Mouse (Mus musculus) forebrain, embryonic 10.5 days (tissue): ENCODE results near the gene Tmem110. TPM values are rescaled to one million over a fixed set of nuclear protein-coding genes. Genes with fewer than 3 reads are reported as not detected.

Experiments used
- DNase-seq: peaks from one replicate; pipeline ENCODE4 v3.0.0-alpha.2; 2017; ENCODE audit warnings: low spot score; ENCODE audit errors: extremely low spot score
- H3K27ac ChIP-seq: fragments of 300-500 bp; sonication (generic); 2 replicates; pipeline ENCODE4 v1.5.1; 2016; ENCODE audit warnings: mild to moderate bottlenecking
- H3K27me3 ChIP-seq: fragments of 300-500 bp; sonication (generic); 2 replicates; pipeline ENCODE4 v1.6.1; 2016; ENCODE audit warnings: mild to moderate bottlenecking; ENCODE audit not compliant: poor library complexity, severe bottlenecking
- H3K36me3 ChIP-seq: fragments of 300-500 bp; sonication (generic); replicated peaks from 2 replicates; pipeline ENCODE4 v1.6.1; 2016; ENCODE audit warnings: mild to moderate bottlenecking, moderate library complexity
- H3K4me1 ChIP-seq: fragments of 300-500 bp; sonication (generic); 2 replicates; pipeline ENCODE4 v1.6.1; 2016
- H3K4me3 ChIP-seq: fragments of 300-500 bp; sonication (generic); 2 replicates; pipeline ENCODE4 v1.5.1; 2016; ENCODE audit warnings: mild to moderate bottlenecking, moderate library complexity
- H3K9me3 ChIP-seq: fragments of 300-500 bp; sonication (generic); 2 replicates; pipeline ENCODE4 v1.6.1; 2016; ENCODE audit warnings: mild to moderate bottlenecking, moderate library complexity
- WGBS: fragments of 180-500 bp; shearing (Covaris S2); methylation state at CpG from one replicate; pipeline ENCODE4 v1.1.7; 2016; 5-methylcytosine and 5-hydroxymethylcytosine counted together
- polyA plus RNA-seq: library from polyadenylated mRNA; unstranded; fragments of >200 nt; fragmentation: Nextera tagmentation; extraction: Ambion mirVana; gene quantifications from 2 replicates; pipeline ENCODE4 v1.2.1, GENCODE M21; 2016

Tmem110 gene
- polyA plus RNA-seq, 1 experiment from 2014 or later, result 21.9 TPM

DNA sequence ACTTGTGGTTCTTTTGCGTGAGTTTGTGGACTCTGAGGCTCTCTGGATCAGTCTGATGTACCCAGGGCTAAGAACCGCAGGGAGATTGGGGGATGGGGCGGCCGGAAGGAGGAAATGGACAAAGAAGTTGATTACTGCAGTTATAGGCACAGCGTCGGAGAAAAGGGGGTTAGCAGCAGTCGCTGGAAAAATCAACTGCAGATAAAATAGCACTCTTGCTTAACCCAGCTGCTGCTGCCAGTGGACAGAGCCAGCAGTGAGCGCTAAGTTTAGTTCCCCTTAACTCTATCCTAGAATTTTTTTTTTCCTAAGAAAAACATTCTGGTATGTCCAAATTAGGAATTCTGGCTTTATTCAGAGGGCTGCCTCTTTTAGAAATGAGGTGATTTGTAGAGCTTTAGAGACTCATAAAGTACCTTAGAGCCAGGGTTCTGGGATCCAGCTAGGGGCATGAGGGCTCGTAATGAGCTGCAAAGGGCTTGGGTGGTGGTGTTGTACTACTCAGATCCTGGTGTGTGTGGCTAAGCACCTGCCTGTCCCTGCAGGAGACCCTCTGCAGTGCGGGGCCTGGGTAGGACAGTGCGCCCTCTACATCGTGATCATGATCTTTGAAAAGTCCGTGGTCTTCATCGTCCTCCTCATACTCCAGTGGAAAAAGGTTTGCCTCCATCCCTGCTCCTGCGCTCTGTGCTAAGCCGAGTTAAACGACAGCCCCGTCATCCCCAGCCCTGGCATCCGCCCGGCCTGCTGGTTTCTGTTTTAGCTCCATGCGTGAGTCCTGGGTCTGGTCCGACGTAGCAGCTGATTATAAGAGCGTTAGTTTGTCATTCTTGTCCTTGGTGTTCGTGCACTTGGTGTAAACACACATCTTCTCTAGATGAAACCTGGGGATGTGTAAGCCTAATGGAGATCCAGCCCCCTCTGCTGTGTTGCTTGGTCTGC, 45.1 kb downstream of the Tmem110 start:
- no peak for DNase-seq
- no peaks in the 10 kb centered on the region for H3K9me3 ChIP-seq
- WGBS, result 87% methylated on average over 25 of the region's 25 CpGs
- H3K4me3 ChIP-seq, result no peak overlapping the region
- H3K4me1 ChIP-seq, result peaks cover 9% of the 10 kb centered on the region
- H3K27ac ChIP-seq, result 0 out of 2 replicates have a peak overlapping the region, but pooled peaks have one; percentile 15
- peaks cover 56% of the 10 kb centered on the region for H3K36me3 ChIP-seq
- H3K27me3 ChIP-seq, result no peaks in the 10 kb centered on the region

DNA sequence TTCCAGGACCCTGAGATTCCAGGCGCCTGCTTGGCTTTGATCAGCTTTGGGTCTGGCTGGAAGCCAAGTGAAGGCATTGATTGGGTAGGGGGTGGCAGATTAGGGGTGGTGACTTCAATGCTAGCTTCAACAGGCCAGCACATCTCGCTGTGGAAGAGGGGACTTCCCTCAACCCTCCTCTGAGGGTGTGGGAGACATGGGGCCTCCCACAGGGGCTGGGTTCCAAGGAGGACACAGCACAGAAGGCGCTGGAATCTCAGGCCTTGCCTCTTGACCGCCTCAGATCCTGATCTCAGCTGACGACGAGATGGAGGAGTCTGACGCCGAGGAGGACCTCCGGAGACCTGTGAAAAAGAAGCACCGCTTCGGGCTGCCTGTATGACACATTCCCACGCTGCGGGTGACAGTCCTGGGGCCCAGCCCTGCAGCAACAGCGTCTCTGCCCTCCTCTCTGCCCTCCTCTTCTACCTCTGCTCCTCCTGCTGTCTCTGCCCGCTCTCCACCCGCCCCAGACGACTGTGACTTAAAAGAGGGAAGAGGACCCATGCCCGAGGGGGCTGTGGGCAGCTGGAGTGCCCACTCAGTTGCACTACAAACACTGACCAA, 48.8 kb downstream of the Tmem110 start:
- Histone ChIP-seq H3K27me3 (no peaks in the 10 kb centered on the region), H3K36me3 (peaks cover 59% of the 10 kb centered on the region)

DNA sequence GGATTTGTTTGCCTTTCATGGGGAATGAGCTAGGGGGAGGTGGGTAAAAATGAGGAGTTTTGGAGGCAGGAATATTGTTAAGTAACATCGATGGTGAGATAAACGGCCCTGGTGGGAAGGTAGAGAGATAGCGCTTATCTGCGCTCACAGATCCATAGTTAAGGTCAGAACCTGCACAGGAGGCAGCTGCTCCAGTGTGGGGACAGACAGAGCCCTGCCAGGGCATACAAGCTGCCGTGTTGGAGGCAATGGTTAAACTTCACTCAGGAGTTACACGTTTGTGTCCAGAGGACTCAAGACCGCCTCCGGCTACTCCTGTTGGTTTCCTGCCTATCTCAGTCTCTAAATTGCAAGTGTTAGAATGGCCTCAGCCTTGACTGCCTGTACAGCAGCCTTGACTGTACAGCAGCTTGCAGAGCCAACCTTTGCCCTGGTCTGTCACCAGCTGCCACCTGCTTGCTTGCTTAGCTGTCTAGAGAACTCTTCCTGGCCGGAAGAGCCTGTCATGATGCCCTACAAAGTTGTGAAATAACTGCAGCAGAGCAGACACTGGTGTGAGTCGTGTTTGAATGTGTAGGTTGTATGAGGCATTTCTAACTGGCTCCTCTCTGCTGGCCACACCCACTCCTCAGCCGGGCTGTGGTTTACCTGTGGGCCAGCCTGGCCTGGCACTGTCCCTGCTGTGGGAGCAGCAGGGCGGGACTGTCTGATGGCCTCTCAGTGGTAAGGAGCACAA, 49.9 kb downstream of the Tmem110 start:
- WGBS, result 91% methylated on average over 12 of the region's 12 CpGs
- peaks cover 59% of the 10 kb centered on the region for H3K36me3 ChIP-seq
- H3K9me3 ChIP-seq, result no peaks in the 10 kb centered on the region
- no peak overlapping the region for H3K27ac ChIP-seq
- no peak overlapping the region for H3K4me3 ChIP-seq
- H3K27me3 ChIP-seq, result no peaks in the 10 kb centered on the region
- DNase-seq, result no peak
- peaks cover 13% of the 10 kb centered on the region for H3K4me1 ChIP-seq

More for the DNA sequence above, 48.8 kb downstream of the Tmem110 start:
- Histone ChIP-seq H3K9me3 (no peaks in the 10 kb centered on the region), H3K27ac (no peak overlapping the region), H3K4me1 (peaks cover 11% of the 10 kb centered on the region), H3K4me3 (no peak overlapping the region)
- WGBS, result 89% methylated on average over 18 of the region's 18 CpGs
- DNase-seq, result no peak

DNA sequence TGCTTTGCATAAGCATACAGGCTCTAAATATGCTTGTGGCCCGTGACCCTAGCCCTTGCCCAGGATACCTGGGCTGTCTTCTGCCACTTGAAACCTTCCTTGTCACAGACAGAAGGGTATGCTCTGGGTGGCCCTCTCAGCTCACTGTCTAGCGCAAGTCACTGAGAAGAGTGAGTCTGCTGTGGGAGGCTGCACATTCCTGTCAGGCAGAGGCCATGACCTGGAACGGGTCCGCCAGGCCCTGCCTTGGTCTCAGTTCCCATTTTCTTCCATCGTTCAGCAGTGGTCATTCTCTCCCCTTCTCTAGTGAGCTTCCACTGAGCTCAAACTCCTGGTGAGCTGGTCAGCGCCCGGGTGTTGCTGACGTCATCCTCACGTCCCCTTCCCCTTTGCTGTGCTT, 50.6 kb downstream of the Tmem110 start:
- 88% methylated on average over 9 of the region's 9 CpGs for WGBS
- peaks cover 59% of the 10 kb centered on the region for H3K36me3 ChIP-seq

GRCm38 (mm10) chr14:30876451-30876850, 51.1 kb downstream of the Tmem110 start:
- H3K4me3 ChIP-seq, result no peak overlapping the region
- DNase-seq, result no peak
- peaks cover 59% of the 10 kb centered on the region for H3K36me3 ChIP-seq
- no peaks in the 10 kb centered on the region for H3K9me3 ChIP-seq
- peaks cover 14% of the 10 kb centered on the region for H3K4me1 ChIP-seq
- no peaks in the 10 kb centered on the region for H3K27me3 ChIP-seq
- 93% methylated on average over 10 of the region's 10 CpGs for WGBS
- H3K27ac ChIP-seq, result no peak overlapping the region

More for the DNA sequence above, 50.6 kb downstream of the Tmem110 start:
- Histone ChIP-seq H3K27me3 (no peaks in the 10 kb centered on the region), H3K9me3 (no peaks in the 10 kb centered on the region), H3K27ac (no peak overlapping the region), H3K4me3 (no peak overlapping the region), H3K4me1 (peaks cover 14% of the 10 kb centered on the region)
- DNase-seq, result no peak

DNA sequence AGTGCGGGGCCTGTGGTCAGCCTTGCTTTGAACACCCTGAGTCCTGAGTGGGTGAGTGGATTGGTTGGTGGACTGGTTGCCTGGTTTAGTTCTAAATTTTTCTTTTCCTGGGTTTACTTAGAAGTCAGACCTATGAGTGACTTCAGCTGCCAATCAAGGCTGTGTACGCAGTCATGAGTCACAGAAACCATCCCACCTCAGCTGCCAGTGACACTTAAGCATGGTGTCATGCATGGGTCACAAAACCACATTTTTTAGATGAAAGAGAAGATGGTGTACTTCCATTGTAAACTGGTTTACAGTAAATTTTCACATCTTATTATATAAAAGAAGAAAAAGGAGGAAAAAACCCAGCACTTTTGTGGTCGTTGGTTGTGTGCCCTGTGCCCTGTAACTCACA, 52.4 kb downstream of the Tmem110 start:
- H3K36me3 ChIP-seq, result peaks cover 51% of the 10 kb centered on the region
- H3K27ac ChIP-seq, result no peak overlapping the region
- no peak for DNase-seq
- peaks cover 14% of the 10 kb centered on the region for H3K4me1 ChIP-seq
- no peaks in the 10 kb centered on the region for H3K27me3 ChIP-seq
- no peak overlapping the region for H3K4me3 ChIP-seq
- H3K9me3 ChIP-seq, result no peaks in the 10 kb centered on the region
- 94% methylated on average over 3 of the region's 3 CpGs for WGBS

DNA sequence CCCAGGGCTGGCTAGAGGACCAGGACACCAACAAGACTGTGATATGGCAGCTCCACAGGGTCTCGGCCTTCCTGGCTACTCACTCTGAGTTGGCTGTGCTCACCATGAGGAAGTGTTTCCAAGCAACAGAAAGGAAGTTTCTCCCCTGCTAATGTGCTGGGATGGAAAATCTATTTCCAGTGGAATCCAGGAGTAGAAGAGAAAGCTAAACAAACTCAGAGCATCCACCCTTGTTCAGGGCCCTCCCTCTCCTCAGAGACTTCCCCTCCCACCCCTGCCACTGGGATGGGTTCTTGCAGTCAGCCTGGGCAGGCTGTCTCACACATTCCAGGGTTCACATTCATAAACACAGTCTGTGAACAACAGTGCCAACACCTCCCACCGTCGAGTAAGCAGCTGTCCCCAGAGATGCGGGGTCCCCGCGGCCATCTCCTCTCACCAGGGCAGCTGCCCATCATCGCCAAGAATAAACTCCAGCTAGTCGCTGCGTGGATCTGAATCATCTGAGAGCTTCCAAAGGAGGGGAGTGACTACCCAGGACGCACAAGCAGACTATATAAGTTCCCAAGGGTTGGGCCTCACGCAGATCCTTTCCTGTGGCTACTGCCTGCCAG, 53.7 kb downstream of the Tmem110 start, which contains the start of gene Mustn1:
TSS of gene Mustn1 (plus strand) at position 243 of the 614 bp plus-strand sequence.
- 83% methylated on average over 11 of the region's 11 CpGs for WGBS
- DNase-seq, result no peak
- Histone ChIP-seq H3K9me3 (no peaks in the 10 kb centered on the region), H3K4me3 (no peak within 1 kb of the TSS), H3K4me1 (peaks cover 14% of the 10 kb centered on the region), H3K27ac (no peak within 1 kb of the TSS), H3K27me3 (no peaks in the 10 kb centered on the region), H3K36me3 (peaks cover 39% of the 10 kb centered on the region)

DNA sequence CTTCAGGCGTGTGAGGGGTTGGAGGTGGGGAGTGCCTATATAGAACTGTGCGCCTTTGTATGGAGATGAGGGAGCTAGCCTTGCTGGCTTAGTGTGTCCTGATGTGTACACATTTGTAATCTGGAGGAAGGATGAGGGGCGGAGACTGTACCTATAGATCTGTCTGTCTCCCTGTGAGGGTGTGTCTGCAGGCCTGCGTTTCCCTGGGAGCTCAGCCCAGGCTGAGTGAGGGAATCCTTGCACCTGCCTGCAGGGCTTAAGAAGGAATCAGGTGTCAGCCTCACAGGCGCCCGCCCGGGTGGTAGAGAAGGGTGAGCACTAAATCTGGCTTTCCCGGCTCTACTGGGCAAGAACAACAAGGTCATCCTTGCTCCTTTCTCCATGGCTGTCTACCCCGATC, 54.4 kb downstream of the Tmem110 start:
- Histone ChIP-seq H3K4me1 (peaks cover 14% of the 10 kb centered on the region), H3K27ac (no peak overlapping the region), H3K4me3 (no peak overlapping the region), H3K9me3 (no peaks in the 10 kb centered on the region), H3K27me3 (no peaks in the 10 kb centered on the region), H3K36me3 (peaks cover 31% of the 10 kb centered on the region)
- 60% methylated on average over 9 of the region's 9 CpGs for WGBS
- DNase-seq, result no peak

GRCm38 (mm10) chr14:30880251-30880650, 54.9 kb downstream of the Tmem110 start:
- Histone ChIP-seq H3K27ac (no peak overlapping the region), H3K4me3 (no peak overlapping the region), H3K4me1 (peaks cover 14% of the 10 kb centered on the region), H3K9me3 (no peaks in the 10 kb centered on the region), H3K27me3 (no peaks in the 10 kb centered on the region), H3K36me3 (peaks cover 30% of the 10 kb centered on the region)
- no peak for DNase-seq
- 69% methylated on average over 8 of the region's 8 CpGs for WGBS

DNA sequence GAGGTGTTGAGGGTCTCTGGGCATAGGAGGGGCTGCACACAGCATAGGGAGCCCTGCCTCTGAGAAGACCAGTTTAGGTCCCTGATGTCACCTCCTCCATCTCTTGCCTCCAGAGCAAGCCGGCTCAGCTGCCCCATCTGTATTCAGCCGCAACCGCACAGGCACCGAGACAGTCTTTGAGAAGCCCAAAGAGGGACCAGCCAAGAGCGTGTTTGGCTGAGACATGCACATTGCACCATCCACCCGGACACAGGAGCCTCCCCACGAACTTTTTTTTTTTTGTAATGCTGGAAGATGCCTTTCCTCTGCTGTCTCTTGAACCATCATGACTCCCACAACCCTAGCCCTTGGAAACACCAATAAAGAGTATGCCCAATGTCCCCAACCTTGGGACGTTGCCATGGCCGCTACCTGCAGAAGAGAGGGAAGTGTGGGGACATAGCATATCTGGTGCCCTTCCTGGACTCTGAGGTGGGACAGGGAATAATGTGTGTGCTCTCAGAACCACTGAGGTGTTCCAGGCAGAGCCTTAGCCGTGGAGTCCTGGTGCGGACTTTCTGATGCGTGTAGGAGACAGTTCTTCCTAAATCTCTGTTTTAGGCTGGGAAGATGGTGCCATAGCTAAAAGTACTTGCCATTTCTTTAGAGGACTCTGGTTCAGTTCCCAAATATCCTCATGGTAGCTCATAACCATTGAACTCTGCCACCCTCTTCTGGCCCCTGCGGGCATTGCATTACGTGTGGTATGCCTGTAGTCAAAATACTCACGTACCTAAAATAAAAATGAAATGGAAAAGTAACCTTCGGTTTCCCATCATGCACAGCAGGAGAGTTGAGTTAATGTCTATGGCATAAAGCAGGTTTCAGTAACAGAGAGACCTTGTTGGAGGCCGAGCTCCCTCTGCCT, 55.7 kb downstream of the Tmem110 start:
- no peak overlapping the region for H3K4me3 ChIP-seq
- H3K4me1 ChIP-seq, result peaks cover 14% of the 10 kb centered on the region
- DNase-seq, result no peak
- H3K27me3 ChIP-seq, result no peaks in the 10 kb centered on the region
- H3K9me3 ChIP-seq, result no peaks in the 10 kb centered on the region
- H3K36me3 ChIP-seq, result peaks cover 21% of the 10 kb centered on the region
- 86% methylated on average over 17 of the region's 17 CpGs for WGBS
- no peak overlapping the region for H3K27ac ChIP-seq

GRCm38 (mm10) chr14:30881718-30882108, 56.3 kb downstream of the Tmem110 start:
- 88% methylated on average over 3 of the region's 3 CpGs for WGBS
- peaks cover 14% of the 10 kb centered on the region for H3K4me1 ChIP-seq
- H3K9me3 ChIP-seq, result no peaks in the 10 kb centered on the region
- H3K27ac ChIP-seq, result no peak overlapping the region
- H3K27me3 ChIP-seq, result no peaks in the 10 kb centered on the region
- H3K4me3 ChIP-seq, result no peak overlapping the region
- DNase-seq, result no peak
- peaks cover 16% of the 10 kb centered on the region; the same call in 1 of the 2 replicates for H3K36me3 ChIP-seq
